Mouse (Mus musculus): ENCODE results near the gene Hist2h3c1.
"Not testable (repeated sequence)": the region's sequence is repeated elsewhere in the genome, so short reads cannot be mapped to it uniquely, and the experiment has no call there.

Gene Hist2h3c1

DNA sequence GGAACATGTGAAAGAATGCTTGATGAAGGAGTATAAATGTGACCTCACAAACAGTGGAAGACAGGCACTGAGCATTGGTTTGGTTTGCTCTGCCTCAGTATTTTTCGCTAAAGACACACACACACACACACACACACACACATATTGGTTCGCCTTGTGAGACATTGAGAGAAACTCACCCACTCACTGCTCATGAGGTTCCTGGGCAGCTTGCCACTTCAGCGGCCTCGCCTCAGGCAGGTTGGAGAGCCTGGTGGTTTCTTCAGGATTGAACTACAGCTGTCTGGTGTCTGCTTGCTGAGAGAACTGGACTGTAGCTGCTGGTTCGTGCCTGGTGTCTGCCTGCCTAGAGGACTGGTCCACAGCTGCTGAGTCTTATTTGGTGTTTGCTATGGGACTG is 13.7 kb downstream of the Hist2h3c1 start:
- no peak for DNase-seq

DNA sequence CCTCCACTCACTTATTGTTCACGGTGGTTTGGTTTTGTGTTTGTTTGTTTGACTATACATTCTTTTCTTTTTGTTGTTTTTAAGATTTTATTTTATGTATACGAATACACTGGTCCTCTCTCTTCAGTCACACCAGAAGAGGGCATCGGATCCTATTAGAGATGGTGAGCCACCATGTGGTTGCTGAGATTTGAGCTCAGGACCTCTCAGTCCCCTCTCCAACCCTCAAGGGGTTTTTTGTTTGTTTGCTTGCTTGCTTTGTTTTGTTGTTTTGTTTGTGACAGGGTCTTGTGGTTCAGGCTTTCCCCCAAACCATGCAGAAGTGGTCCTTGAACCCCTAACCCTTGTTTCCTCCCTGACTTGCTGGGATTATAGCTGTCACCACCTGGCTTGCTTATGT is 15.1 kb downstream of the Hist2h3c1 start:
- DNase-seq = no peak

GRCm38 (mm10) chr3:96262216-96262875 is 15.9 kb downstream of the Hist2h3c1 start:
- peak; percentile 82 to 92 for DNase-seq

GRCm38 (mm10) chr3:96262979-96263550 is 16.6 kb downstream of the Hist2h3c1 start, which contains the start of gene Hist2h4:
Gene Hist2h4 (minus strand): TSS chr3:96263311.
- DNase-seq = peak; percentile 95 to 96

DNA sequence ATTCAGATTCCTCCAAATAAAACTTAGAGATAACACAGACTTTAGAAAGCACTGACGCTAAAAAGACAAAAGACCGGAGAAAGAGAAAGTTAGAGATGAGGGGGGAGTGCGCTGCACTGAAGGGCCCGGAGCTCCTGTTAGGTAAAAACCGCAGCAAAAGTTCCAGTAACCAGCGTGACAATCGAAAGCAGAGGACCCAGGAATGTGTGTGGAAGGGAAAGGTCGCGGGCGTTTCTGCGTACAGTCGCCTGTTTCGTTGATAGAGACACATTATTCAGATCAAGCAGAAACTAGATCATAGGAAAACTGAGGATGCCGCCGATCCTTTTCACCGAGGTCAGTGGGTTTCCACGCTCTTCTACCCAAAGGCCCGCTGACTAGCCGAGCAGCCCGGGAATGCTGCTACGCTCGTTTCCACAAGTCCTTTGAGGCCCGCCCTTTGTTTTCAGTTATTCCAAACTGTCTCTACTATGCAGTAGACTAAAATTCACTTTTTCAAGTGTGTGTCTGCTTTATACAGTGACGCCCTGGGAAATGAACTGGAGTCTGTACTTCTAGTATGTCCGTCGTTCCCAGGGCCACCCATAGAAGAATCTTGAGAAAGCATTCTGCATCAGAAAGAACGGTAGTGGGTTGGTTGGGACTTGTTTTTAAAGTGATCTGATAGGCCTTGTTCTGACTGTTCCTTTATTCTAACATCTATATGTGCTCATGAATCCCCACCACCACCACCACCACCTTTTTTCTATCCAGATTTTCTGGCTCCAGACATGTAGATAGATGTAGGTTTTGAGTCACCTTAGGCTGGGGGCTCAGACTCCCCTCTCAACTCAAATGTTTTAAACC is 17.3 kb downstream of the Hist2h3c1 start:
- peak; percentile 41 to 67 for DNase-seq

DNA sequence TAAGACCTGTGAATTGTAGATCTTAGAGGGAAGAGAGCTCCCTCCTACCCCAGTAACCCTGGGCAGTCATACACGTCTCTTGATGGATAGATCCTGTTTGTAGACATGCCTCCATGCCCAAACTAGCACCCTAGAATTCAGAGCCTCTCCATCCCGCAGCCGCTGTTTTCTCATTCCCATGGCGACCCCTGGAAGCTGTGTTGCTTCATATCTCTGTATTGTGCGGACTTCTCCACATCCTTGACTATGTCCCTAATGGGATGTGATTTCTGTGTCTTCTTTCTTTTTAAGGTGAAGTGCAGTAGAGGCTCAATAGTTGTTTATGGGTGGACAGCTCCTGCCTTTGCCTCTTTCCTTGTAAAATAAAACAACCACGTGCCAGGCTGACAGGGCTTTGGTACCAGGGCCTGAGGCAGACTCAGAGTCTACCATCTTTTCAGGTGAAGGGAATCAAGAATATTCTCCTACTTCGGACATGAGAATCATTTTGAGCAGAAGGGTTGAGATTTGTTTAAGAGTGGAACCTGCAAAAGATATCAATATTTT is 18.0 kb downstream of the Hist2h3c1 start:
- no peak for DNase-seq

- no peak for DNase-seq
These were observed 19.7 kb downstream of the Hist2h3c1 start for GRCm38 (mm10) chr3:96266132-96266710.

- DNase-seq = no peak
These were observed 21.1 kb downstream of the Hist2h3c1 start for GRCm38 (mm10) chr3:96267541-96267940.

DNA sequence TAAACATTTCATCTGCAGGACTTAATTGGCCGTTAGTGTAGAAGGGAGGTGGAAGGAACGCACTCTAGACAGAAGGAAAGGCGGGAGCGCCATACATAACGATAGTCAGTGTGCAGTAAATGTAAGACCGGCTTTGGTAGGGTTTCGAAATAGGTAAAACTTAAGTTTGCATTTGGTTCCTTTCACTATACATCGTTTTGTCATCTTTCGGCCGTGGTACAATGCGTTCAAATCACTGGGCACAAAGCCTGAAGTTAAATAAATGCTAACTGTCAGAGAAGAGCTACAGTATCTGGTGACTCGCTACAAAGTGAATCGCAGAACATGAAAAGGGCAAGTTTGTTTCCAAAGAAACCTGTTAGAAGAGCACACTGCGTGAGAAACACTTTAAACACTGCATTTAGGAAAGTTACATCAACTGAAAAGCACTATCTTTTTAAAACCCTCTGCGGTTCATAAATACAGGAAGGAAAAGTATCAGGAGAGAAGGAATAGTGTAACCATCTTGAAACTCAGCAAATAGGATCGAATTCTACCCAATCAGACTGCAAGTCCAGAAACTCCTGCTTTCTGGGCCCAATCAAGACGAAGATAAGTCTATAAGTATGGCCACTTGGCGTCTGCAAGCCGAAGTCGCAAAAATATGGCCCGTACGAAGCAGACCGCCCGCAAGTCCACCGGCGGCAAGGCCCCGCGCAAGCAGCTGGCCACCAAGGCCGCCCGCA is 21.7 kb downstream of the Hist2h3c1 start, which contains the start of gene Hist2h3b:
TSS of gene Hist2h3b (plus strand) at position 604 of the 725 bp plus-strand sequence.
- DNase-seq = peak; percentile 78 to 89

- not testable (repeated sequence) for DNase-seq
These were observed 22.4 kb downstream of the Hist2h3c1 start for GRCm38 (mm10) chr3:96268776-96269378.

- DNase-seq = peak; percentile 94 to 97
These were observed 23.3 kb downstream of the Hist2h3c1 start, which contains the start of gene Hist2h2bb for GRCm38 (mm10) chr3:96269511-96270474. Gene Hist2h2bb (plus strand): TSS chr3:96269752.

GRCm38 (mm10) chr3:96273591-96274465 is 27.3 kb downstream of the Hist2h3c1 start:
- no peak for DNase-seq

GRCm38 (mm10) chr3:96277428-96277799 is 30.9 kb downstream of the Hist2h3c1 start:
- DNase-seq = no peak

DNA sequence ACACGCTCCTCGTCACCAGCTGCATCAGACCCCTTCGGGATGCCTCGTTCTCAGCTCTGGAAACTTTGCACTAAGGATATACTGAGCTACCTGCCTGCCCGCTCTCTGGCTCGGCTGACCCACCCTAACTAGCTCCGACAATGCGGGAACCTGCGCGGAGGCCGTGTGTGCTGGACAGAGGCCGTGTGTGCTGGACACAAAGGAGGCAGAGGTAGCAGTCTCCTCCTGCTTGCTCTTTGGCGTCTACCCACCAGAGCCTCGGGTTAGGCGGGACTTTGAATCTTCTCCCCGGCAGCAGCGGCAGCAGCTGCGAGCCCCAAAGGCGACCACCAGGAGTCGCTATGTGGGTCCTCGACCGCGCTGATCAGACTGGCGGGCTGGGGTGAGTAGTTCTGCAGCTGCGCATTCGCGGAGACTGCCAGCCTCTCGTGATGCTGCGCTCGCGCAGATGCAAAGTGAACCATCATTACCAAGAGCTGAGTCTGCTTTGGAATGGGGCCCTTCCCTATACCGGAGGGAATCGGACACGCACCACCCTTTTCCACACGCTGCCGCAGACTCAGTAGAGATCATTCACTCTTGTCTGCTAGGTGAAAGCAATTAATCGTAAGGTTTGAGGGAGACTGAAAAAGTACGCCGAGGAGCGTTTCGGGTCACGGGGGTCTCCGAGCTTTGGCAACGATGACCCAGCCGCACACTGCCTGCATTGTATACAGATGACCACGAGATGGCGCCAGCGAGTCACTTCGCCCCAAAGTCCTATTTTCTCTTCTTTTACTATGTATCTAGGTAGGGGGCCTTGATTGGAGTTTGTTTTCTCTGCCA is 31.5 kb downstream of the Hist2h3c1 start:
- peak; percentile 84 to 90 for DNase-seq

DNA sequence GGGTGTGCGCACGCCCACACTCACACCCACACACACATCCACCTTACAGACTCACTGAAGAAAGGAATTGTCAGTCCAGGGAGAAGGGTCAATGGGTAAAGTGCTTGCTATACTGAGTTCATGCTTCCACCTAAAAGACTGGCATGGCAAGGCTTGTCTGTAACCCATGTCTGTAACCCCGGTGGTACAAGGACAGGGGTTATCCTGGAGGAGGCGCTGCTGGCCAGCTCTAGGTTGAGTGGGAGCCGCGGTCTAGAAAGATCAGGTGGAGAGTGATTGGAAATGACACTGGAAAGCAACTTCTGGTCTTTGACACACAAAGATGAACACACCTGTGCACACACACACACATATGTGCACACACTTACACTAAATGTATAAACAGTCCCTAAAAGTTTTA is 34.2 kb downstream of the Hist2h3c1 start:
- no peak for DNase-seq

DNA sequence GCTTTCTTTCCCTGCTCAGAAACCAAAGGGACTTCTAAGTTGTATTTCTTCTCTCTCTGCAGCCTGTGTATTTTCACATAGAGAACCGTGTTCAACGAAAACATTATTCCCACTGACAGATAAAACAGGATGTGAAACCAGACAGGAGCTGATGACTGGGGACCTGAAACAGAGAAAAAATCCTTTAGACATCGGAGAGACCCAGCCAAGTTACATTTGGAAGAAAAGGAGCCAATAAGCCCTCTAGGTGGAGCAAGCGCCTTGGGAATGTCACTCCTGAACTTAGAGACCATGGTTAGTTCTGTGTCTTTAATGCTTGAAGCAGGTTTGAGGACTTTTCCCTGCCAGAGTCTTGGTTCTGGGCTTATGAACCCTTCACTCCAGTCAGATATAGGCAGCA is 38.0 kb downstream of the Hist2h3c1 start:
- peak in 1 of 2 experiments; percentile 46 for DNase-seq

DNA sequence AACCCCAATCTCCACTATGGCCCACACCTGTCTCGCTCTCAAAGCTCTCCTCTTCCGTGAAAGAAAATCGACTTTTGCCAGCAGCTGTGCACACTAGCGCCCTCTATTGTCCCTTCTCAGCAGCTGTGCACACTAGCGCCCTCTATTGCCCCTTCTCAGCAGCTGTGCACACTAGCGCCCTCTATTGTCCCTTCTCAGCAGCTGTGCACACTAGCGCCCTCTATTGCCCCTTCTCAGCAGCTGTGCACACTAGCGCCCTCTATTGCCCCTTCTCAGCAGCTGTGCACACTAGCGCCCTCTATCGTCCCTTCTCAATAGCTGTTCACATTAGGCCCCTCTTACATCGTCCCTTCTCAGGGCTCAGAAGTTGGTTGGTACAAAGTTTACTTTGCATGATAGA is 40.8 kb downstream of the Hist2h3c1 start:
- DNase-seq = not testable (repeated sequence)

GRCm38 (mm10) chr3:96289201-96289600 is 42.7 kb downstream of the Hist2h3c1 start:
- DNase-seq = no peak

All from kidney, postnatal 25 days (tissue).